Mouse (Mus musculus) hindbrain, embryonic 12.5 days (tissue): ENCODE measurements around the gene Ctbp2. TPM values are rescaled to one million over a fixed set of nuclear protein-coding genes. Genes with fewer than 3 reads are reported as not detected.

ENCODE experiments used
- ATAC-seq: fragments of 200-750 bp; cut with Nextera tagmentation; 2 replicates; pipeline ENCODE4 v1.8.0; 2017; ENCODE audit warnings: moderate TSS enrichment; ENCODE audit not compliant: low FRiP score
- H3K27ac ChIP-seq: fragments of 300-500 bp; sonication (generic); 2 replicates; pipeline ENCODE4 v1.5.1; 2016; ENCODE audit warnings: mild to moderate bottlenecking
- H3K27me3 ChIP-seq: fragments of 300-500 bp; sonication (generic); 2 replicates; pipeline ENCODE4 v1.6.1; 2016; ENCODE audit warnings: mild to moderate bottlenecking
- H3K36me3 ChIP-seq: fragments of 300-500 bp; sonication (generic); 2 replicates; pipeline ENCODE4 v1.6.1; 2016; ENCODE audit warnings: mild to moderate bottlenecking
- H3K4me1 ChIP-seq: fragments of 300-500 bp; sonication (generic); 2 replicates; pipeline ENCODE4 v1.6.1; 2016
- H3K4me2 ChIP-seq: fragments of 300-500 bp; sonication (generic); replicated peaks from 2 replicates; pipeline ENCODE4 v1.6.1; 2016; ENCODE audit warnings: mild to moderate bottlenecking
- H3K4me3 ChIP-seq: fragments of 300-500 bp; sonication (generic); 2 replicates; pipeline ENCODE4 v1.5.1; 2016; ENCODE audit warnings: mild to moderate bottlenecking
- H3K9ac ChIP-seq: fragments of 300-500 bp; sonication (generic); 2 replicates; pipeline ENCODE4 v1.6.1; 2016; ENCODE audit warnings: mild to moderate bottlenecking, moderate library complexity
- H3K9me3 ChIP-seq: fragments of 300-500 bp; sonication (generic); replicated peaks from 2 replicates; pipeline ENCODE4 v1.6.1; 2016; ENCODE audit warnings: mild to moderate bottlenecking
- WGBS: fragments of 180-500 bp; shearing (Covaris S2); methylation state at CpG from one replicate; pipeline ENCODE4 v1.1.7; 2016; 5-methylcytosine and 5-hydroxymethylcytosine counted together
- polyA plus RNA-seq: library from polyadenylated mRNA; unstranded; fragments of >200 nt; fragmentation: Nextera tagmentation; extraction: Ambion mirVana; gene quantifications from 2 replicates; pipeline ENCODE4 v1.2.1, GENCODE M21; 2016

Gene Ctbp2
- polyA plus RNA-seq, 1 experiment from 2014 or later, result 110 TPM

DNA sequence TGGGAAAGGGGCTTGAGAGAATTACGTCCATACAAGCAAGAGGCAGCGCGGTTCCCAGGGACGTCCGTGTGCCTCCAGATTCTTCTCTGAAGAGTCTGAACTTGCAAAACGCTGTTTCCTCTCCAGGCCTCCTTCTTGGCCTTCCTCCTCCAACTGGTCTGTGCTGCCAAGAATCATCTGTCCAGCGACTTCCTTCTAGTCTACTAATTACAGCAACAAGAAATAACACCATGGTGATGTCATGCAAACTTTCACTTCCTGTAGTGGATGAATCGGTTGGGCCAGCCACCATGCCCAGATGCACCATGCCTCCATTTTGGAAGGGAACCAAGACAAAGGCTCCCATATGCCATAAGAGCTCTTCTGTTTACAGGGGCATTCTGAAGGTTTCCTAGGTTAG lies 71.3 kb downstream of the Ctbp2 start:
- 90% methylated on average over 8 of the region's 8 CpGs for WGBS
- H3K9me3 ChIP-seq, result no peaks in the 10 kb centered on the region
- no peak overlapping the region for H3K27ac ChIP-seq
- no peak overlapping the region for H3K9ac ChIP-seq
- no peak overlapping the region for H3K4me2 ChIP-seq
- H3K36me3 ChIP-seq, result peaks cover 24% of the 10 kb centered on the region
- H3K4me3 ChIP-seq, result no peak overlapping the region
- no peaks in the 10 kb centered on the region; the same call in none of the 2 replicates for H3K4me1 ChIP-seq
- ATAC-seq, result no peak
- H3K27me3 ChIP-seq, result no peaks in the 10 kb centered on the region

DNA sequence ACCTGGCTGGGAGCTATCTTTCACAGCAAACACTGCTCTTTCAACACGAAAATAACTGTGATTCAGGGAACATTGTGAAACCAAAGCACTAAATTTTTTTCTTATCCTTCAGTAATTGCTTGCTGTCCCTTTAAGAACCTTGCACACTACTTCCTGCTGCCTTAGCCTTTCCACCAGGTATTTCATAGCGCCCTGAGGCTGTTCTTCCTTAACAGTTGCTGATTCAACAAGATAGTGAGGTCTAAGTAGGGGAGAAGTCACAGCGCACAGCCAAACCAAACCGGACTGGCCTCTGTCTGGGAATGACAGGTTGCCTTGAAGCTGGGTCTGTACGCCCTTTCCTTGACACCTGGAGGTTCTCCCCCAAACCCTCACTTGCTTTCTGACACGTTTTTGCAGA lies 73.5 kb downstream of the Ctbp2 start:
- Histone ChIP-seq H3K4me3 (no peak overlapping the region), H3K36me3 (peaks cover 17% of the 10 kb centered on the region), H3K27me3 (no peaks in the 10 kb centered on the region), H3K27ac (no peak overlapping the region), H3K4me2 (no peak overlapping the region), H3K9me3 (no peaks in the 10 kb centered on the region), H3K4me1 (no peaks in the 10 kb centered on the region; the same call in none of the 2 replicates), H3K9ac (no peak overlapping the region)
- no peak for ATAC-seq
- 84% methylated on average over 6 of the region's 6 CpGs for WGBS

DNA sequence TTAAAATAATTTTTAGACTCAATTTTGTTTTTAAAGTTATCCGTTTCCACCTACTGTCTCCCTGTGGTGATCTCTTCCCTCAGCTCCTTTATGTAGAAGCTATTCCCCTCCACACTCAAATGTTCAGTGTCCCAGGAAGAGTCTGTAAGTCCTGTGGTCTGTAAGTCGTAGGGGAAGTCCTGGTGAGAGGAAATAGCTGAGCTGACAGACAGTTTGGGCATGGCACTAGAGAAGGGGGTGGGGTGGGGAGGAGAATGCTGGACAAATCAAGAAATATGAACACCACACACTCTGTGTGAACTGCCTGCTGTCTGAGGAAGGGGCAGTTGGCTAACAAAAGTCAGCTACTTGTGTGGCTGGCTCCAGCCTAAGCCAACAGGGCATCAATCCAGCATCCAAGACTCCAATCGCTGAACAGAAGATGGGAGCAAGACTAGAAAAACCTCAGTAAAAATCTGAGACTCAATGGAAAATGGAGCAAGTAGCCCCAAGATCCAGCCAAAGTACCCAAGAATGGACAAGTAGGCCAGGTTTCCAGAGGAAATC lies 76.0 kb downstream of the Ctbp2 start:
- H3K9me3 ChIP-seq, result no peaks in the 10 kb centered on the region
- H3K27ac ChIP-seq, result no peak overlapping the region
- no peak overlapping the region for H3K4me2 ChIP-seq
- peaks cover 15% of the 10 kb centered on the region for H3K36me3 ChIP-seq
- H3K9ac ChIP-seq, result no peak overlapping the region
- ATAC-seq, result no peak
- H3K27me3 ChIP-seq, result no peaks in the 10 kb centered on the region
- WGBS, result 82% methylated on average over 3 of the region's 3 CpGs
- H3K4me3 ChIP-seq, result no peak overlapping the region
- peaks cover 3% of the 10 kb centered on the region; the same call in 1 of the 2 replicates for H3K4me1 ChIP-seq

DNA sequence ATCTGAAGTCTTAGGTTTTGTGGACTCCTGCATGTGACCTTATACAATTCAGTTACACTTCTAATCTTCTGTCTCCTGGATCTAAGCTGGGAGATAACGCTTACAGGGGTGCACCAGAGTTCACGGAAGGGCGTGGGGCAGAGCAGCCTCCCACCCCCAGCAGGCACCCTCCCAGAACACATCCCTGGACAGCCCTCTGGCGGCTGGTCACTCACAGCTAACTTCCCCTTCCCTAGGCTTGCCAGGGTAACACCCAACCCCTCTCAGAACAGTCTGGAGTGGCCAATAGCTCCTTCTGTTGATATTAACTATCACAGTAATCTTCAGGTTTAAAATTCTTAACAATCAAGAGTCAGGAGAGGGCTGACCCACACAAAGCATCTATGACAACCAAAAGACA lies 76.9 kb downstream of the Ctbp2 start:
- H3K9ac ChIP-seq, result no peak overlapping the region
- ATAC-seq, result no peak
- WGBS, result 89% methylated on average over 4 of the region's 4 CpGs
- H3K4me3 ChIP-seq, result no peak overlapping the region
- no peaks in the 10 kb centered on the region for H3K27me3 ChIP-seq
- no peak overlapping the region for H3K27ac ChIP-seq
- H3K4me2 ChIP-seq, result no peak overlapping the region
- H3K9me3 ChIP-seq, result no peaks in the 10 kb centered on the region
- peaks cover 3% of the 10 kb centered on the region; the same call in 1 of the 2 replicates for H3K4me1 ChIP-seq
- peaks cover 10% of the 10 kb centered on the region; the same call in 1 of the 2 replicates for H3K36me3 ChIP-seq

DNA sequence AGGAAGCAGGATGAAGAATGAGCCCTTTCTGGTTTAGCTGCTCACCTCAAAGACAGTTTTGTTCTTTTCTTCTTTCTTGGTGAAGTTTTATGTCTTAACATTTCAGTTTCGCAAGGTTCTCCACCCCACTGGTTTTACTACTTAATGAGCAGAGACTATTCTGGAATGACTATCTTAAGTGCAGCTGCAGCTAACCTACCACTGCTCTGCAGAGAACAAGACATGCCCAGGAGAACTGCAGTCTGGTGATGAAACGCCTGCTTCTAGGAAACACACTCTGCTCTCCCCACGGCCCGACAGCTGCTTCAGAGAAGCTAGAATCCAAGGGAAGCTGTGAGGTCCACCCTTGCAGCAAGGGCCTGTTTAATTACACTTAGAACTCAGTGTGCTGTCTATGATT lies 79.4 kb downstream of the Ctbp2 start:
- H3K4me1 ChIP-seq, result peaks cover 16% of the 10 kb centered on the region
- no peak overlapping the region for H3K4me2 ChIP-seq
- no peak overlapping the region for H3K4me3 ChIP-seq
- peaks cover 6% of the 10 kb centered on the region; the same call in 1 of the 2 replicates for H3K36me3 ChIP-seq
- no peak overlapping the region for H3K9ac ChIP-seq
- no peaks in the 10 kb centered on the region for H3K27me3 ChIP-seq
- 79% methylated on average over 4 of the region's 4 CpGs for WGBS
- H3K9me3 ChIP-seq, result no peaks in the 10 kb centered on the region
- no peak overlapping the region for H3K27ac ChIP-seq
- ATAC-seq, result no peak

DNA sequence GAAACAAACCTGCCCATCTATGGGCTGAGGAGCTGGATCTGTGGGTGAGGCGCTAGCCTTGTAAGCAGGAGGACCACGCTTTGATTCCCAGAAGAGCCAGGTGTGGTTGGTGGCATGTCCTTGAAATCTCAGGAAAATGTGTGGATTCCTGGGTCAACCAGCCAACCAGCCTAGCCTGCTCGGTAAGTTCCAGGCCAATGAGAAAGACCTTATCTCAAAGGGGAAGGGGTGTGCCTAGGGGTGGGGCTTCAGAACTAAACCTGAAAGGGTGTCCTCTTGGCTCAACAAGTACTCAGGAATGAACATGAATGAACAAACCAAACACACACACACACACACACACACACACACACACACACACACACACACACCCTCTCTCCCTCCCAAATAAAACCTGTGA lies 82.4 kb downstream of the Ctbp2 start:
- no peak for ATAC-seq
- no peak overlapping the region for H3K9ac ChIP-seq
- peaks cover 33% of the 10 kb centered on the region for H3K4me1 ChIP-seq
- H3K4me2 ChIP-seq, result no peak overlapping the region
- H3K27me3 ChIP-seq, result no peaks in the 10 kb centered on the region
- 79% methylated on average over 3 of the region's 3 CpGs for WGBS
- no peaks in the 10 kb centered on the region for H3K9me3 ChIP-seq
- no peak overlapping the region for H3K4me3 ChIP-seq
- no peak overlapping the region for H3K27ac ChIP-seq
- peaks cover 6% of the 10 kb centered on the region; the same call in 1 of the 2 replicates for H3K36me3 ChIP-seq

DNA sequence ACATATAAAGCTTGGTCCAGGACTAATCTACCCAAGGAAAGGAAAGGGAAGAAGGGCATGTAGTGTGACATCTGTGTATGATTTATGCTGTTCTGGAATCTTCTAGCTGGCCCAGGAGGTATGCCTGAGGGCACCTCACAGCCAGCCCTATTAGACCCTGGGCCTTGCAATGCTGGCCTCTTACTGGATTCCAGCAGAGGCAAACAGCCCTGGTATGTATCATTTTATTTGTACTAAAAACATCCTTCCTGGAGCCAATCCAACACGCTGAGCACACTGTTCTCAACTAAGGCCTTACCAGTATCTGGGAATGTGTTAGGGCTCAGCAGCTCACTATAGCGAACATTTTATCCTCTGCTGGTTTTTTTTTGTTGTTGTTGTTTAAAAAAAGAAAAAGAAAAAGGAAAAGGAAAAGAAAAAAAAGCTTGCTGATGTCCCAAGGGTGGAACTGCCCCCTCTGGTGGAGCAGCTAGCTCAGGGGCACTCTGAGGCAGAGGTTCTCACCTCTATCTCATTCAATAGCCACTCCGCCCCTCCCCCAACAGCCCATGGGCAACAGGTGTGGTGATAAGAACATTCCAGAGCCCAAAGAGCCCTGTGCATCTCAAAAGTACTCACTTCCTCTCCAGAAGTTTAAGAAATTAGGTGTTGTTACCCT lies 83.3 kb downstream of the Ctbp2 start:
- Histone ChIP-seq H3K27ac (no peak overlapping the region), H3K27me3 (no peaks in the 10 kb centered on the region), H3K4me1 (peaks cover 43% of the 10 kb centered on the region), H3K4me3 (no peak overlapping the region), H3K36me3 (peaks cover 6% of the 10 kb centered on the region; the same call in 1 of the 2 replicates), H3K9me3 (no peaks in the 10 kb centered on the region), H3K9ac (no peak overlapping the region), H3K4me2 (no peak overlapping the region)
- 71% methylated on average over 3 of the region's 3 CpGs for WGBS
- no peak for ATAC-seq

DNA sequence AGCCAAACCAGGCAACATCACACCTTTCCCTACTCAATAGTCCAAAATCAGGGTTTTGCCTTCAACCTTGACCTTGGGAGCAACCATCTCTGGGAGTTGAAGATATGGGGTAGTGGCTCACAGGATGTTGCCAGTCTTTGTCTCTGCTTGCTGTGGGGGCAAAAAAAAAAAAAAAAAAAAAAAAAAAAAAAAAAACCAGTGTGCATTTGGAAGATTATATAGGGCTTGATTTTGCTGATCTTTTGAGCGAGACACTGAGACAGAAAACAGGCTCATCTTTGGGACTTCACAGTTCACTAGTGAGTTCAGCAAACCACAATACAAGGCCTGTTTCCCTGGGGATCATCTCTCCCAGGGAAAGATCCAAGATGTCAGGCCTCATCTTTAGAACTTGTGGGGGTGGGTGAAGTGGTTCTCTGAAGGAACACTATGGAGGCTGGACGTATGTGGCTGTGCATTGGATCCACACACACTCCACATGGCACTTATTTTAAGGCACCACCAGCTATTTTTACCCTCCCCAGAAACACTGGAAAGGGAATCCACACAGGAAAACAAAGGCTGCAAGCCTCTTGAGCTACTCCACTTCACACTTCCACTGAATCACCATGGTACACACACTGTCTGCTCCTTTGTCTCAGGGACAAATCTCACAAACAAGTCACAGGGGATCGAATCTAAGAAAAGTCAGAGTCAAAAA lies 84.4 kb downstream of the Ctbp2 start:
- no peak for ATAC-seq
- H3K4me1 ChIP-seq, result peaks cover 49% of the 10 kb centered on the region
- no peak overlapping the region for H3K9ac ChIP-seq

DNA sequence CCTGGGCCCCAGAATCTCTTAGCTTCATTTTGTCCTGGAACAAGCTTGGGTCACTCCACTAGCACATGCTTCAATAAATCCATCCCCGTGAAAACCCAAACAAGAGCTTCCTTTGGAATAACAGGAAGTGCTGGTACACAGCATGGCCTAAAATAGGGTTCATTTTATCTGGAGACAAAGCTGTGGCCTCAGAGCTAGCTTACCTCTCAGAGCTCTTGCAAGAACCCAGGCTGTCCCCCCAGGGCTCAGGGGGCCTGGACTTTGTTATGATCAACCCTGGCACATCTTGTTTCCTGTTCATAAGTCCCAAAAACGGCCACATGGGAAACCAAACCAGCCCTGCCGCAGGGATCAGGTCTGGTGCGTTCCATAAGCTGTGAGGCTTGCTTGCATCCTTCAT lies 86.5 kb downstream of the Ctbp2 start:
- no peak for ATAC-seq
- H3K9me3 ChIP-seq, result no peaks in the 10 kb centered on the region
- H3K4me2 ChIP-seq, result no peak overlapping the region
- H3K4me1 ChIP-seq, result peaks cover 68% of the 10 kb centered on the region
- H3K36me3 ChIP-seq, result no peaks in the 10 kb centered on the region
- no peak overlapping the region for H3K4me3 ChIP-seq
- no peak overlapping the region for H3K9ac ChIP-seq
- WGBS, result 52% methylated on average over 4 of the region's 4 CpGs
- H3K27me3 ChIP-seq, result no peaks in the 10 kb centered on the region
- H3K27ac ChIP-seq, result 0 out of 2 replicates have a peak overlapping the region, but pooled peaks have one; percentile 12

More for the DNA sequence above, 84.4 kb downstream of the Ctbp2 start:
- Histone ChIP-seq H3K4me2 (no peak overlapping the region), H3K4me3 (no peak overlapping the region), H3K27ac (no peak overlapping the region), H3K27me3 (no peaks in the 10 kb centered on the region), H3K9me3 (no peaks in the 10 kb centered on the region), H3K36me3 (peaks cover 5% of the 10 kb centered on the region; the same call in 1 of the 2 replicates)
- WGBS, result 87% methylated on average over 3 of the region's 3 CpGs

DNA sequence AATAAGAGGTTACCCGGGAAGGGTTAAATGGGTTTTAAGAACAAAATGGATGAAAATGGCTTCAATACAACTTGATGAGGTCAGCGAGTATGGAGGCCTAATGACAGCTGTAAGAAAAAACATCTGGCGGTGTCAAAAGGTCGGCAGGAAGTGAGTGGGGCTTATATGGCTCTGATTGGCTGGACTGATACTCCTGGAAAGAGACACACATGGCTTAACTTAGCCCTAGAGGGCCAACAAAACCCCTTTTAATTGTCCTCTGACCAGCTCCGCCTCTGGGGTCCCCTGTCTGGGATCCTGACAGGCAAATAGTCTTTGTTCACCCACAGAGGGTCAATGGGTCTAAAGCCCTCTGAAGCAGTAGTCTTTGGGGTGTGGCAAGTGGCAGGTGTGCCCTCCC lies 86.9 kb downstream of the Ctbp2 start:
- no peaks in the 10 kb centered on the region for H3K27me3 ChIP-seq
- peaks cover 72% of the 10 kb centered on the region for H3K4me1 ChIP-seq
- no peak overlapping the region for H3K4me2 ChIP-seq
- no peak overlapping the region for H3K9ac ChIP-seq
- H3K27ac ChIP-seq, result no peak overlapping the region
- no peaks in the 10 kb centered on the region for H3K9me3 ChIP-seq
- ATAC-seq, result no peak
- 44% methylated on average over 5 of the region's 5 CpGs for WGBS
- no peak overlapping the region for H3K4me3 ChIP-seq
- H3K36me3 ChIP-seq, result no peaks in the 10 kb centered on the region

DNA sequence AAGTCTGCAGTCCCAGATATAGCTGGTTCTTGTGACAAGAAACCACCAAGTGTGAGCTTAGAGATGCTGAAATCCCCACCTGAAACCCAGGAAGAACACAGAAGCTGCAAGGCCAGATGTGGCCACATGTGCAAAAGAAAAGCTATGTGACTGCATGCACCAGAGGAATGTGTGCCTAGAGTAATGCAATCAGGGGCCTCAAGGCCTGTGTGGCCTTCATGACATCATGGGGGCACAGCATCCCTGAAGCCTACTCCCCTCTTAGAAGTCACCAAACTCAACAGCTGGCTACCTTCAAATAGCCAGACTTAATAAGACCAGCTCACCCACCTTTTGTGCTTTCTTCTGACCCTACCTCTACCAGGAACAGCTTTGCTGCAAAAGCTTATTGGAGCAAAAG lies 88.3 kb downstream of the Ctbp2 start:
- Histone ChIP-seq H3K4me3 (no peak overlapping the region), H3K36me3 (no peaks in the 10 kb centered on the region), H3K9ac (no peak overlapping the region), H3K9me3 (no peaks in the 10 kb centered on the region), H3K27me3 (no peaks in the 10 kb centered on the region), H3K4me2 (no peak overlapping the region), H3K4me1 (peaks cover 66% of the 10 kb centered on the region), H3K27ac (no peak overlapping the region)
- ATAC-seq, result no peak

DNA sequence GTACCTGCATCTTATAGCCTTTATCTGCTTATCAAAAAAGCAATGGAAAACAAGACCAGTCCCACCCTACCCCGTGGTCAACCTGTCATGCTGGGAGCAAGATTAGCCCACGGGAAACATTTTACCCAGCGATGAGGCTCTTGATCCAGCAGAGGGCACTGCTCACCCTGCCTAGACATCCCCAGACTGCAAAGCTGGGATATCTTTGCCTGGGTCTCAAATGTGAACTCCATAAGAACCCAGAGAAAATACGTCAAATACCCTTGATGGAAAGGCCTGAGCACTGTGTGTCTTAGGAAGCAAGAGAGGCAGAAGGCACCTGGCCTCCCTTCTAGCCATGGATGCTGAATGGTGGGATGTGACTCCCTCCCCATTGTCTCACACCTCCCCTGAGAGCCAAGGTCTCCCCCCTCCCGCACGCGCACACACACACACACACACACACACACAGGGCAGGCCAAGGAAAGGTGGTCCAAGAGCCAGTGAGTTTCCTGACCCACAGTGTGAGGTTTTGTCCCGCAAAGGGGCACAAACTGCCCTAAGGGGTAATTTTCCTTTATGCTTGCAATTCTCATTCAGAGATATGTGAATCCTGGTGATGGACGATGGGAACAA lies 91.5 kb downstream of the Ctbp2 start:
- H3K4me1 ChIP-seq, result peaks cover 52% of the 10 kb centered on the region
- 54% methylated on average over 9 of the region's 9 CpGs for WGBS

More for the DNA sequence above, 91.5 kb downstream of the Ctbp2 start:
- no peak overlapping the region for H3K9ac ChIP-seq
- H3K27me3 ChIP-seq, result no peaks in the 10 kb centered on the region
- peak overlapping the region; percentile 40 for H3K27ac ChIP-seq
- H3K4me2 ChIP-seq, result no peak overlapping the region
- ATAC-seq, result peak; percentile 65
- no peak overlapping the region for H3K4me3 ChIP-seq
- H3K9me3 ChIP-seq, result no peaks in the 10 kb centered on the region
- H3K36me3 ChIP-seq, result no peaks in the 10 kb centered on the region
